Mouse (Mus musculus): ENCODE data around the gene Gm21985. TPM values are rescaled to one million over a fixed set of nuclear protein-coding genes. Genes with fewer than 3 reads are reported as not detected.
"Not testable (repeated sequence)": the region's sequence is repeated elsewhere in the genome, so short reads cannot be mapped to it uniquely, and the experiment has no call there.

Gm21985 gene
- polyA plus RNA-seq, 1 experiment from 2014 or later, result not detected

- WGBS, result 64% methylated on average over 8 of the region's 8 CpGs
- no peak for ATAC-seq (ENCODE audit: insufficient number of reproducible peaks, low FRiP score, low TSS enrichment, low read depth)
- Histone ChIP-seq H3K4me3 (peak overlapping the region; percentile 78; the same call in 1 of the 2 replicates), H3K27ac (no peak overlapping the region), H3K9ac (no peak overlapping the region), H3K27me3 (no peaks in the 10 kb centered on the region), H3K9me3 (no peaks in the 10 kb centered on the region), H3K4me2 (peak overlapping the region; percentile 74), H3K36me3 (0 out of 2 replicates have a peak, but pooled peaks cover 2% of the 10 kb centered on the region), H3K4me1 (peaks cover 21% of the 10 kb centered on the region)
Measured at GRCm38 (mm10) chr2:112267547-112268269, 1.6 kb downstream of the Gm21985 start.

GRCm38 (mm10) chr2:112270011-112270410, 3.9 kb downstream of the Gm21985 start:
- no peak overlapping the region for H3K4me3 ChIP-seq
- H3K9ac ChIP-seq, result no peak overlapping the region
- peaks cover 11% of the 10 kb centered on the region for H3K4me1 ChIP-seq
- H3K4me2 ChIP-seq, result no peak overlapping the region
- no peak for ATAC-seq (ENCODE audit: insufficient number of reproducible peaks, low FRiP score, low TSS enrichment, low read depth)
- H3K9me3 ChIP-seq, result no peaks in the 10 kb centered on the region
- H3K27ac ChIP-seq, result no peak overlapping the region
- WGBS, result 88% methylated on average over 2 of the region's 2 CpGs
- no peaks in the 10 kb centered on the region for H3K36me3 ChIP-seq
- H3K27me3 ChIP-seq, result no peaks in the 10 kb centered on the region

GRCm38 (mm10) chr2:112272909-112273308, 6.8 kb downstream of the Gm21985 start:
- 88% methylated on average over 2 of the region's 2 CpGs for WGBS
- Histone ChIP-seq H3K27me3 (no peaks in the 10 kb centered on the region), H3K9me3 (no peaks in the 10 kb centered on the region), H3K4me1 (peaks cover 3% of the 10 kb centered on the region; the same call in 1 of the 2 replicates), H3K9ac (no peak overlapping the region), H3K4me3 (no peak overlapping the region), H3K27ac (no peak overlapping the region), H3K4me2 (no peak overlapping the region), H3K36me3 (no peaks in the 10 kb centered on the region)
- ATAC-seq (ENCODE audit: insufficient number of reproducible peaks, low FRiP score, low TSS enrichment, low read depth), result no peak

GRCm38 (mm10) chr2:112273474-112273873, 7.4 kb downstream of the Gm21985 start:
- WGBS, result 89% methylated on average over 6 of the region's 6 CpGs
- Histone ChIP-seq H3K4me1 (peaks cover 3% of the 10 kb centered on the region; the same call in 1 of the 2 replicates), H3K9me3 (no peaks in the 10 kb centered on the region), H3K9ac (no peak overlapping the region), H3K27me3 (no peaks in the 10 kb centered on the region), H3K4me2 (no peak overlapping the region), H3K4me3 (no peak overlapping the region), H3K36me3 (no peaks in the 10 kb centered on the region), H3K27ac (no peak overlapping the region)
- no peak for ATAC-seq (ENCODE audit: insufficient number of reproducible peaks, low FRiP score, low TSS enrichment, low read depth)

- Histone ChIP-seq H3K9me3 (no peaks in the 10 kb centered on the region), H3K27me3 (no peaks in the 10 kb centered on the region), H3K27ac (no peak overlapping the region), H3K9ac (no peak overlapping the region), H3K4me1 (no peaks in the 10 kb centered on the region), H3K4me2 (no peak overlapping the region), H3K4me3 (no peak overlapping the region), H3K36me3 (no peaks in the 10 kb centered on the region)
- 89% methylated on average over 3 of the region's 3 CpGs for WGBS
- no peak for ATAC-seq (ENCODE audit: insufficient number of reproducible peaks, low FRiP score, low TSS enrichment, low read depth)
Measured at GRCm38 (mm10) chr2:112276870-112277269, 10.8 kb downstream of the Gm21985 start.

- H3K4me1 ChIP-seq, result peaks cover 8% of the 10 kb centered on the region
- H3K4me3 ChIP-seq, result no peak overlapping the region
- no peak for ATAC-seq (ENCODE audit: insufficient number of reproducible peaks, low FRiP score, low TSS enrichment, low read depth)
- no peak overlapping the region for H3K9ac ChIP-seq
- H3K4me2 ChIP-seq, result no peak overlapping the region
- 87% methylated on average over 1 of the region's 1 CpGs for WGBS
- no peak overlapping the region for H3K27ac ChIP-seq
- H3K36me3 ChIP-seq, result no peaks in the 10 kb centered on the region
- H3K27me3 ChIP-seq, result no peaks in the 10 kb centered on the region
- no peaks in the 10 kb centered on the region for H3K9me3 ChIP-seq
Measured at GRCm38 (mm10) chr2:112282846-112283245, 16.7 kb downstream of the Gm21985 start.

GRCm38 (mm10) chr2:112284363-112285030, 18.4 kb downstream of the Gm21985 start:
- Histone ChIP-seq H3K4me3 (peak overlapping the region; percentile 38), H3K4me1 (peaks cover 8% of the 10 kb centered on the region), H3K9ac (peak overlapping the region; percentile 24; the same call in 1 of the 2 replicates), H3K4me2 (peak overlapping the region; percentile 56), H3K27ac (no peak overlapping the region), H3K36me3 (no peaks in the 10 kb centered on the region), H3K9me3 (no peaks in the 10 kb centered on the region), H3K27me3 (no peaks in the 10 kb centered on the region)
- WGBS, result 2% methylated on average over 21 of the region's 21 CpGs
- 0 out of 2 replicates have a peak, but pooled peaks have one; percentile 40 for ATAC-seq (ENCODE audit: insufficient number of reproducible peaks, low FRiP score, low TSS enrichment, low read depth)

- Histone ChIP-seq H3K4me1 (peaks cover 8% of the 10 kb centered on the region), H3K9me3 (no peaks in the 10 kb centered on the region), H3K9ac (no peak overlapping the region), H3K4me3 (peak overlapping the region; percentile 38), H3K36me3 (no peaks in the 10 kb centered on the region), H3K27me3 (no peaks in the 10 kb centered on the region), H3K27ac (no peak overlapping the region), H3K4me2 (peak overlapping the region; percentile 56; the same call in 1 of the 2 replicates)
- 56% methylated on average over 6 of the region's 6 CpGs for WGBS
- ATAC-seq (ENCODE audit: insufficient number of reproducible peaks, low FRiP score, low TSS enrichment, low read depth), result no peak
Measured at GRCm38 (mm10) chr2:112285031-112285390, 18.9 kb downstream of the Gm21985 start.

- not testable (repeated sequence) for H3K27me3 ChIP-seq; H3K4me2 ChIP-seq; H3K4me3 ChIP-seq; H3K27ac ChIP-seq; H3K4me1 ChIP-seq; H3K9ac ChIP-seq; H3K36me3 ChIP-seq; H3K9me3 ChIP-seq; ATAC-seq (ENCODE audit: insufficient number of reproducible peaks, low FRiP score, low TSS enrichment, low read depth)
- WGBS, result 93% methylated on average over 1 of the region's 1 CpGs
Measured at GRCm38 (mm10) chr2:112286062-112286461, 19.9 kb downstream of the Gm21985 start.

GRCm38 (mm10) chr2:112287059-112287458, 20.9 kb downstream of the Gm21985 start:
- peaks cover 8% of the 10 kb centered on the region for H3K4me1 ChIP-seq
- H3K4me3 ChIP-seq, result no peak overlapping the region
- 63% methylated on average over 4 of the region's 4 CpGs for WGBS
- no peaks in the 10 kb centered on the region for H3K9me3 ChIP-seq
- no peak overlapping the region for H3K27ac ChIP-seq
- no peaks in the 10 kb centered on the region for H3K27me3 ChIP-seq
- no peak overlapping the region for H3K9ac ChIP-seq
- H3K4me2 ChIP-seq, result no peak overlapping the region
- H3K36me3 ChIP-seq, result no peaks in the 10 kb centered on the region
- ATAC-seq (ENCODE audit: insufficient number of reproducible peaks, low FRiP score, low TSS enrichment, low read depth), result no peak

- no peak overlapping the region for H3K27ac ChIP-seq
- H3K4me2 ChIP-seq, result no peak overlapping the region
- peaks cover 3% of the 10 kb centered on the region for H3K4me1 ChIP-seq
- no peak overlapping the region for H3K9ac ChIP-seq
- no peak for ATAC-seq (ENCODE audit: insufficient number of reproducible peaks, low FRiP score, low TSS enrichment, low read depth)
- H3K9me3 ChIP-seq, result no peaks in the 10 kb centered on the region
- WGBS, result 82% methylated on average over 3 of the region's 3 CpGs
- H3K36me3 ChIP-seq, result no peaks in the 10 kb centered on the region
- no peak overlapping the region for H3K4me3 ChIP-seq
- no peaks in the 10 kb centered on the region for H3K27me3 ChIP-seq
Measured at GRCm38 (mm10) chr2:112289507-112289906, 23.4 kb downstream of the Gm21985 start.

- H3K4me2 ChIP-seq, result no peak overlapping the region
- no peak overlapping the region for H3K9ac ChIP-seq
- no peaks in the 10 kb centered on the region for H3K9me3 ChIP-seq
- ATAC-seq (ENCODE audit: insufficient number of reproducible peaks, low FRiP score, low TSS enrichment, low read depth), result no peak
- no peaks in the 10 kb centered on the region for H3K4me1 ChIP-seq
- no peaks in the 10 kb centered on the region for H3K36me3 ChIP-seq
- H3K27me3 ChIP-seq, result no peaks in the 10 kb centered on the region
- H3K4me3 ChIP-seq, result no peak overlapping the region
- H3K27ac ChIP-seq, result no peak overlapping the region
- 88% methylated on average over 2 of the region's 2 CpGs for WGBS
Measured at GRCm38 (mm10) chr2:112292823-112293222, 26.7 kb downstream of the Gm21985 start.

All from limb, embryonic 15.5 days (tissue).